ENCODE assay signal across 8 mouse cellular contexts in genomic region chr9:108936418-108937364, GRCm38 (mm10). TPM values are rescaled to one million over a fixed set of nuclear protein-coding genes. Genes with fewer than 3 reads are reported as not detected.
DNase-seq lines count a peak whose midpoint lies in the region; ATAC-seq and TF ChIP-seq lines count a peak whose summit lies in the region.

Gene Uqcrc1 (plus strand): TSS chr9:108936633.

- TF ChIP-seq EP300 in lung, postnatal 0 days (IDR thresholded peaks at IDR 0.05), result no peak

- TF ChIP-seq CTCF in lung, postnatal 0 days (IDR thresholded peaks at IDR 0.05), result peak; percentile 96

- no peaks in the 10 kb centered on the region for H3K27me3 ChIP-seq in hindbrain, embryonic 10.5 days (ENCODE audit: insufficient read depth, poor library complexity, severe bottlenecking)
- no peaks in the 10 kb centered on the region for H3K27me3 ChIP-seq in lung, postnatal 0 days (replicated peaks; ENCODE audit: insufficient read depth, low read length)

- H3K27ac ChIP-seq in hindbrain, embryonic 10.5 days, result peak within 1 kb of the TSS; percentile 91
- 0 out of 2 replicates have a peak within 1 kb of the TSS, but pooled peaks have one; percentile 57 for H3K27ac ChIP-seq in lung, postnatal 0 days (ENCODE audit: low read length)

- H3K4me2 ChIP-seq in lung, postnatal 0 days (replicated peaks; ENCODE audit: low read depth, low read length), result peak within 1 kb of the TSS; percentile 81

- DNase-seq in MN1 (ENCODE audit: low spot score), result peak; percentile 98
- peak; percentile 97 for DNase-seq in cerebellum, adult 9-10 months
- peak; percentile 95 for DNase-seq in hindbrain, embryonic 10.5 days (ENCODE audit: low spot score)
- DNase-seq in layer of hippocampus, adult 9-11 months, result peak; percentile 94
- peak; percentile 98 for DNase-seq in lung, postnatal 0 days (ENCODE audit: low spot score)
- peak; percentile 92 for DNase-seq in ovary, postnatal 14 days (ENCODE audit: low spot score)
- peak; percentile 95 for DNase-seq in thymus, postnatal 14 days

- peak; percentile 94 for ATAC-seq in frontal cortex, adult (ENCODE audit: low TSS enrichment)
- peak; percentile 93 for ATAC-seq in lung, postnatal 0 days

- H3K9ac ChIP-seq in lung, postnatal 0 days (replicated peaks; ENCODE audit: low read depth), result peak within 1 kb of the TSS; percentile 87

- H3K9me3 ChIP-seq in hindbrain, embryonic 10.5 days, result no peaks in the 10 kb centered on the region
- H3K9me3 ChIP-seq in lung, postnatal 0 days (ENCODE audit: low read length), result no peaks in the 10 kb centered on the region

- H3K4me3 ChIP-seq in hindbrain, embryonic 10.5 days, result peak within 1 kb of the TSS; percentile 98
- H3K4me3 ChIP-seq in lung, postnatal 0 days (ENCODE audit: low read depth, low read length), result peak within 1 kb of the TSS; percentile 98

- H3K4me1 ChIP-seq in hindbrain, embryonic 10.5 days (replicated peaks), result peaks cover 10% of the 10 kb centered on the region
- no peaks in the 10 kb centered on the region for H3K4me1 ChIP-seq in lung, postnatal 0 days (ENCODE audit: insufficient read depth, low read depth, low read length)

- H3K36me3 ChIP-seq in hindbrain, embryonic 10.5 days, result peaks cover 37% of the 10 kb centered on the region
- H3K36me3 ChIP-seq in lung, postnatal 0 days (ENCODE audit: insufficient read depth, low read length), result peaks cover 7% of the 10 kb centered on the region

- under 1% methylated on average over 58 of the region's 58 CpGs for WGBS in hindbrain, embryonic 10.5 days
- WGBS in lung, postnatal 0 days, result under 1% methylated on average over 55 of the region's 58 CpGs

RNA-seq across cellular contexts. Expression of gene Uqcrc1, which starts in this region (rescaled TPM):
- 478 and 495 TPM in 2 replicates for polyA plus RNA-seq in hindbrain, embryonic 10.5 days (2016; fragmentation: Nextera tagmentation; extraction: Ambion mirVana)
- polyA plus RNA-seq in lung, postnatal 0 days (2015; fragmentation: Nextera tagmentation; extraction: Ambion mirVana), result 269 and 290 TPM in 2 replicates

Comparison
In these comparisons a context has a peak if more than half of its experiments do, and no peak if none do; other contexts are left out.
1. Peak in every context shown above with its lines: DNase-seq, ATAC-seq, H3K4me3 ChIP-seq and H3K27ac ChIP-seq.